Mouse (Mus musculus): Measurements from ENCODE around the gene H2afv. TPM values are rescaled to one million over a fixed set of nuclear protein-coding genes. Genes with fewer than 3 reads are reported as not detected.
A peak's percentile ranks its signal among the peaks of the same experiment; 100 is the strongest.

The H2afv gene
- total and polyA plus RNA-seq, 3 experiments: 46.6 to 73.2 (median 63.7) TPM

GRCm38 (mm10) chr11:6480681-6481405 is 36.6 kb upstream of the H2afv start:
- Histone ChIP-seq H3K9ac (ENCODE audit: insufficient read depth, low read depth) (no peak overlapping the region), H3K4me2 (ENCODE audit: insufficient read depth, low read depth, poor library complexity, severe bottlenecking) (no peak overlapping the region), H3K9me3 (replicated peaks; ENCODE audit: low read length) (no peaks in the 10 kb centered on the region), H3K4me1 (ENCODE audit: control insufficient read depth in 1 of 2, insufficient read depth in 2 of 2) (peaks cover 0 to 23% of the 10 kb centered on the region in 2 experiments; a peak in 2 of 4 replicates), H3K27me3 (replicated peaks) (no peaks in the 10 kb centered on the region), H3K27ac (ENCODE audit: insufficient read depth, low read depth) (no peak overlapping the region), H3K79me2 (replicated peaks; ENCODE audit: control insufficient read depth, extremely low read depth, insufficient read depth, poor library complexity, severe bottlenecking) (no peaks in the 10 kb centered on the region), H3K36me3 (replicated peaks in 1 of 2; ENCODE audit: control insufficient read depth in 1 of 2, insufficient read depth in 1 of 2, low read length in 1 of 2) (no peaks in the 10 kb centered on the region), H3K4me3 (replicated peaks in 1 of 3; ENCODE audit: low read depth in 2 of 3, low read length in 2 of 3, poor library complexity in 1 of 3) (no peak overlapping the region)
- TF ChIP-seq IRF4 (IDR thresholded peaks at IDR 0.05; ENCODE audit: low read depth, low read length) (no peak), BHLHE40 (IDR thresholded peaks at IDR 0.05; ENCODE audit: low read depth, low read length) (peak; percentile 65)
- no peak for DNase-seq (ENCODE audit: extremely low read depth)
- in situ Hi-C loops (cut with MboI; ENCODE audit: low pct_ligation_motif_present, low pct_unique_long_range_greater_than_20kb, low sequenced_read_pairs): no loop called here
- dilution Hi-C loops (cut with MboI; ENCODE audit: extremely low pct_ligation_motif_present, extremely low pct_unique_long_range_greater_than_20kb, low sequenced_read_pairs): no loop called here

DNA sequence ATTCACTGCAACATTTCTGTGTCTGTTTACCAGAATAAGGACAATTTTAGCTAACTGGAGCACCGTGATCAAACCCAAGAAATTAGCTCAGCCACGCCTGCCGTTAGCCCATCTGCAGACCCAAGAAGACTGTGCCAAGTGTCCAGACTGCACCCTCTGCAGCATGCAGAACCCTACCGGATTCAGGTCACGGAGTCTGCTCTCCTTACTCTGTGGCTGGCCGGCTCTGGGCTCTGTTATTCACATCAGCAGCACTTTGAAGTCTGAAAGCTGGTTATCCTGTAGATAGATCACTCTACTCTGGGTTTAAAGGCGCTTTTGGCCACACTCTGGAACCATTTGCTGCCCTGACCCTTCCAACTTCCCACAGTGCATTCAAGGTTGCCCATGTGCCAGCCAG is 35.9 kb upstream of the H2afv start:
- Histone ChIP-seq H3K27me3 (replicated peaks) (no peaks in the 10 kb centered on the region), H3K4me1 (ENCODE audit: control insufficient read depth in 1 of 2, insufficient read depth in 2 of 2) (peaks cover 0 to 23% of the 10 kb centered on the region in 2 experiments; a peak in 2 of 4 replicates), H3K27ac (ENCODE audit: insufficient read depth, low read depth) (no peak overlapping the region), H3K4me3 (replicated peaks in 1 of 3; ENCODE audit: low read depth in 2 of 3, low read length in 2 of 3, poor library complexity in 1 of 3) (no peak overlapping the region), H3K79me2 (replicated peaks; ENCODE audit: control insufficient read depth, extremely low read depth, insufficient read depth, poor library complexity, severe bottlenecking) (peaks cover 6% of the 10 kb centered on the region), H3K4me2 (ENCODE audit: insufficient read depth, low read depth, poor library complexity, severe bottlenecking) (no peak overlapping the region), H3K9me3 (replicated peaks; ENCODE audit: low read length) (no peaks in the 10 kb centered on the region), H3K36me3 (replicated peaks in 1 of 2; ENCODE audit: control insufficient read depth in 1 of 2, insufficient read depth in 1 of 2, low read length in 1 of 2) (no peaks in the 10 kb centered on the region), H3K9ac (ENCODE audit: insufficient read depth, low read depth) (no peak overlapping the region)
- dilution Hi-C loops (cut with MboI; ENCODE audit: extremely low pct_ligation_motif_present, extremely low pct_unique_long_range_greater_than_20kb, low sequenced_read_pairs): no loop called here
- no peak for TF ChIP-seq PAX5 (IDR thresholded peaks at IDR 0.05; ENCODE audit: low read length)
- TF ChIP-seq IRF4 (IDR thresholded peaks at IDR 0.05; ENCODE audit: low read depth, low read length): no peak
- no peak for TF ChIP-seq USF1 (IDR thresholded peaks at IDR 0.05; ENCODE audit: low read depth, low read length)
- no peak for TF ChIP-seq JUND (conservative IDR thresholded peaks at IDR 0.05; ENCODE audit: low read depth, low read length)
- TF ChIP-seq USF2 (conservative IDR thresholded peaks at IDR 0.05; ENCODE audit: low read depth, low read length): no peak
- no peak for TF ChIP-seq ZC3H11A (IDR thresholded peaks at IDR 0.05; ENCODE audit: low read depth, low read length)
- no peak for TF ChIP-seq TCF12 (IDR thresholded peaks at IDR 0.05; ENCODE audit: low read depth, low read length)
- TF ChIP-seq JUN (IDR thresholded peaks at IDR 0.05; ENCODE audit: insufficient read depth, low read depth, low read length): no peak
- no peak for TF ChIP-seq KAT2A (IDR thresholded peaks at IDR 0.05; ENCODE audit: insufficient replicate concordance, low read length)
- TF ChIP-seq MXI1 (IDR thresholded peaks at IDR 0.05; ENCODE audit: low read depth, low read length): no peak
- no peak for TF ChIP-seq SMC3 (IDR thresholded peaks at IDR 0.05; ENCODE audit: low read depth, low read length)
- TF ChIP-seq POLR2AphosphoS2 (IDR thresholded peaks at IDR 0.05; ENCODE audit: low read depth, low read length): no peak
- no peak for TF ChIP-seq E2F4 (IDR thresholded peaks at IDR 0.05; ENCODE audit: insufficient replicate concordance, low read depth, low read length)
- DNase-seq (ENCODE audit: extremely low read depth): no peak
- in situ Hi-C loops (cut with MboI; ENCODE audit: low pct_ligation_motif_present, low pct_unique_long_range_greater_than_20kb, low sequenced_read_pairs): no loop called here

All from CH12.LX (cell line).